7 mouse cellular contexts compared by ENCODE assay signal in the genomic region with DNA sequence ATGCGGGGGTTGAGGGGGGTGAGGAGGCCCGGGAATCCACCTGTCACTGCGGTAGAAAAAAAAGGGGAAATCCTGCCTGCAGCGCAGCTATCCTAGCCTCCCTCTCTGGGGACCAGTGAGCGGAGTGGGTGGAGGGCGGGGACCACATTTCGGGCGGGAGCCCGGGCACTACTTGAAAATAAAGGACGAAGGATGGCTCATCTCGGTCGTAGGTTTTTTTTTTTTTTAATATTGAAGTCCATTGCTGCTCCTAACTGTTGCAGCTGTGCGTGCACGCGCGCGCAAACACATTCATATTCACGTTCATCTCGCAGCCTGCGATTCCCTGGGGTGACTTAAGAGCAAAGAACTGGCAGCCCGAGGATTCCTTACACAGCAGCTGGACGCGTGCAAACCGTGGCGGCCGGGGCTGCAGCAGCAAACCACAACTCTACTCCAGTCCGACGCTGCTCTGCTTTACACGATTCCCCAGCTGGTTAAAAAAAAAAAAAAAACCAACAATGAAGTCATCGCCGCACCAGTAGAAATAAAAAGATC. TPM values are rescaled to one million over a fixed set of nuclear protein-coding genes. Genes with fewer than 3 reads are reported as not detected.
DNase-seq lines count a peak whose midpoint lies in the region; TF ChIP-seq lines count a peak whose summit lies in the region.

No protein-coding gene starts in this region.

- peak overlapping the region in 2 of 3 experiments; percentile 60 for H3K4me3 ChIP-seq in CH12.LX (replicated peaks in 1 of 3; ENCODE audit: low read depth in 2 of 3, low read length in 2 of 3, poor library complexity in 1 of 3)
- peak overlapping the region; percentile 77 to 87 for H3K4me3 ChIP-seq in MEL (ENCODE audit: control insufficient read depth in 1 of 2, insufficient read depth in 1 of 2, low read depth in 2 of 2, low read length in 2 of 2)
- peak overlapping the region; percentile 67 for H3K4me3 ChIP-seq in forebrain, embryonic 10.5 days
- peak overlapping the region; percentile 55 for H3K4me3 ChIP-seq in macrophage (ENCODE audit: inconsistent target)

- H3K36me3 ChIP-seq in CH12.LX (replicated peaks in 1 of 2; ENCODE audit: control insufficient read depth in 1 of 2, insufficient read depth in 1 of 2, low read length in 1 of 2) (no peaks in the 10 kb centered on the region), MEL (ENCODE audit: control insufficient read depth in 1 of 2, insufficient read depth in 2 of 2, low read length in 2 of 2) (peaks cover 0 to 10% of the 10 kb centered on the region in 2 experiments; a peak in 2 of 4 replicates), macrophage (ENCODE audit: inconsistent target) (no peaks in the 10 kb centered on the region)
- H3K36me3 ChIP-seq in forebrain, embryonic 10.5 days (replicated peaks) = no peaks in the 10 kb centered on the region
- H3K36me3 ChIP-seq in splenic B cell, adult 2 months (ENCODE audit: control insufficient read depth, insufficient read depth, low read length, poor library complexity, severe bottlenecking) = no peaks in the 10 kb centered on the region

- no peak for TF ChIP-seq CTCF in CH12.LX (conservative IDR thresholded peaks at IDR 0.05 in 1 of 2, IDR thresholded peaks at IDR 0.05 in 1 of 2; ENCODE audit: low read depth in 2 of 2, low read length in 2 of 2)
- no peak for TF ChIP-seq CTCF in MEL (IDR thresholded peaks at IDR 0.05 in 2 of 3, conservative IDR thresholded peaks at IDR 0.05 in 1 of 3; ENCODE audit: control insufficient read depth in 1 of 3, insufficient read depth in 1 of 3, low read depth in 2 of 3, low read length in 3 of 3, poor library complexity in 1 of 3, severe bottlenecking in 1 of 3)

- DNase-seq in CH12.LX (ENCODE audit: extremely low read depth) = peak; percentile 59
- no peak for DNase-seq in MEL (ENCODE audit: low read depth, low spot score)
- DNase-seq in forebrain, embryonic 10.5 days (ENCODE audit: extremely low spot score, low spot score) = no peak
- peak; percentile 46 to 51 for DNase-seq in heart, postnatal 10 days
- DNase-seq in layer of hippocampus, adult 9-11 months = peak; percentile 60
- DNase-seq in splenic B cell, adult 2 months (ENCODE audit: low read depth, low spot score) = peak; percentile 77

- no peak for TF ChIP-seq RAD21 in CH12.LX (IDR thresholded peaks at IDR 0.05; ENCODE audit: low read depth, low read length)
- no peak for TF ChIP-seq RAD21 in MEL (IDR thresholded peaks at IDR 0.05; ENCODE audit: low read depth, low read length)

- H3K4me1 ChIP-seq in CH12.LX (ENCODE audit: control insufficient read depth in 1 of 2, insufficient read depth in 2 of 2) (no peaks in the 10 kb centered on the region), MEL (ENCODE audit: control insufficient read depth in 1 of 2, insufficient read depth in 2 of 2, low read length in 2 of 2) (peaks cover 4 to 9% of the 10 kb centered on the region in 2 experiments; a peak in 3 of 4 replicates)
- peaks cover 23% of the 10 kb centered on the region for H3K4me1 ChIP-seq in forebrain, embryonic 10.5 days

- TF ChIP-seq POLR2A in CH12.LX (IDR thresholded peaks at IDR 0.05; ENCODE audit: low read depth, low read length) (no peak), MEL (IDR thresholded peaks at IDR 0.05; ENCODE audit: control insufficient read depth in 1 of 2, insufficient read depth in 1 of 2, low read depth in 1 of 2, low read length in 2 of 2, poor library complexity in 1 of 2) (no peak)

- no peaks in the 10 kb centered on the region for H3K79me2 ChIP-seq in CH12.LX (replicated peaks; ENCODE audit: control insufficient read depth, extremely low read depth, insufficient read depth, poor library complexity, severe bottlenecking)
- H3K79me2 ChIP-seq in MEL (ENCODE audit: control insufficient read depth, insufficient read depth, low read length, poor library complexity) = no peaks in the 10 kb centered on the region; the same call in 1 of the 2 replicates
- no peaks in the 10 kb centered on the region for H3K79me2 ChIP-seq in macrophage (ENCODE audit: inconsistent target)

- intact Hi-C loops in heart, postnatal 10 days (cut with DNase I) = loop anchor here (5.0 kb wide), 1 partner anchor 37 kb away; no protein-coding TSS in a partner anchor

- 18% methylated on average over 31 of the region's 31 CpGs for WGBS in forebrain, embryonic 10.5 days
- 27% methylated on average over 19 of the region's 31 CpGs for WGBS in macrophage (ENCODE audit: missing documents)

- H3K27ac ChIP-seq in CH12.LX (ENCODE audit: insufficient read depth, low read depth) (no peak overlapping the region), MEL (ENCODE audit: control insufficient read depth, low read depth, low read length) (peak overlapping the region; percentile 56; the same call in 1 of the 2 replicates), macrophage (no peak overlapping the region)
- peak overlapping the region; percentile 85 for H3K27ac ChIP-seq in forebrain, embryonic 10.5 days

- in situ Hi-C loops in CH12.LX (cut with MboI; ENCODE audit: low pct_ligation_motif_present, low pct_unique_long_range_greater_than_20kb, low sequenced_read_pairs) = no loop called here

- peak overlapping the region; percentile 35; the same call in 1 of the 2 replicates for H3K9ac ChIP-seq in CH12.LX (ENCODE audit: insufficient read depth, low read depth)
- peak overlapping the region; percentile 59 for H3K9ac ChIP-seq in MEL (ENCODE audit: control insufficient read depth, low read depth, low read length, poor library complexity, severe bottlenecking)

- H3K4me2 ChIP-seq in CH12.LX (ENCODE audit: insufficient read depth, low read depth, poor library complexity, severe bottlenecking) = peak overlapping the region; percentile 67

- dilution Hi-C loops in CH12.LX (cut with MboI; ENCODE audit: extremely low pct_ligation_motif_present, extremely low pct_unique_long_range_greater_than_20kb, low sequenced_read_pairs) = no loop called here

- TF ChIP-seq EP300 in CH12.LX (IDR thresholded peaks at IDR 0.05; ENCODE audit: low read length) = 0 out of 2 replicates have a peak, but pooled peaks have one; percentile 13
- no peak for TF ChIP-seq EP300 in MEL (IDR thresholded peaks at IDR 0.05; ENCODE audit: low read depth in 1 of 2, low read length in 2 of 2)

- no peaks in the 10 kb centered on the region for H3K27me3 ChIP-seq in CH12.LX (replicated peaks)
- H3K27me3 ChIP-seq in MEL (ENCODE audit: control insufficient read depth in 1 of 2, insufficient read depth in 2 of 2, low read length in 2 of 2) = no peaks in the 10 kb centered on the region
- peaks cover 94% of the 10 kb centered on the region for H3K27me3 ChIP-seq in forebrain, embryonic 10.5 days (ENCODE audit: poor library complexity, severe bottlenecking)
- H3K27me3 ChIP-seq in splenic B cell, adult 2 months (ENCODE audit: control insufficient read depth, insufficient read depth, low read length, poor library complexity, severe bottlenecking) = no peaks in the 10 kb centered on the region

- H3K9me3 ChIP-seq in CH12.LX (replicated peaks; ENCODE audit: low read length) (no peaks in the 10 kb centered on the region), MEL (replicated peaks; ENCODE audit: insufficient read depth, low read length) (no peaks in the 10 kb centered on the region)
- no peaks in the 10 kb centered on the region for H3K9me3 ChIP-seq in forebrain, embryonic 10.5 days

TF ChIP-seq in CH12.LX, 34 proteins besides CTCF, POLR2A, EP300 and RAD21:
- TF ChIP-seq BHLHE40 (IDR thresholded peaks at IDR 0.05; ENCODE audit: low read depth, low read length) (peak; percentile 89), ELF1 (IDR thresholded peaks at IDR 0.05; ENCODE audit: low read depth, low read length) (no peak), ZNF384 (IDR thresholded peaks at IDR 0.05; ENCODE audit: low read depth, low read length) (peak; percentile 84), MAX (IDR thresholded peaks at IDR 0.05; ENCODE audit: low read length) (peak; percentile 44; the same call in 1 of the 2 replicates), ETS1 (conservative IDR thresholded peaks at IDR 0.05; ENCODE audit: low read depth, low read length) (peak; percentile 74), TCF12 (IDR thresholded peaks at IDR 0.05; ENCODE audit: low read depth, low read length) (no peak)
TF ChIP-seq in CH12.LX: peak in this region for 4.

TF ChIP-seq in MEL, 35 proteins besides CTCF, POLR2A, EP300 and RAD21:
- peak; percentile 83 for TF ChIP-seq ZNF384 (IDR thresholded peaks at IDR 0.05; ENCODE audit: low read depth, low read length)
- TF ChIP-seq MAX (IDR thresholded peaks at IDR 0.05; ENCODE audit: low read length) = no peak
- TF ChIP-seq JUND (IDR thresholded peaks at IDR 0.05; ENCODE audit: low read depth, low read length) = no peak
- TF ChIP-seq ZMIZ1 (IDR thresholded peaks at IDR 0.05; ENCODE audit: low read depth, low read length) = no peak
- TF ChIP-seq SIN3A (IDR thresholded peaks at IDR 0.05; ENCODE audit: low read length) = peak; percentile 50; the same call in 1 of the 2 replicates
- 0 out of 2 replicates have a peak, but pooled peaks have one; percentile 26 for TF ChIP-seq ETS1 (IDR thresholded peaks at IDR 0.05; ENCODE audit: low read depth, low read length)
- no peak for TF ChIP-seq ZC3H11A (IDR thresholded peaks at IDR 0.05; ENCODE audit: low read depth, low read length)
- no peak for TF ChIP-seq TAL1 (IDR thresholded peaks at IDR 0.05; ENCODE audit: low read length)
- 0 out of 2 replicates have a peak, but pooled peaks have one; percentile 32 for TF ChIP-seq MYC (IDR thresholded peaks at IDR 0.05; ENCODE audit: low read depth, low read length)
- TF ChIP-seq GABPA (IDR thresholded peaks at IDR 0.05; ENCODE audit: low read depth, low read length) = no peak
TF ChIP-seq in MEL: peak in this region for 4.

RNA-seq across cellular contexts. Expression of a gene that starts 0.7 kb away (rescaled TPM):
- 0.17 and 0.25 TPM in 2 replicates for total RNA-seq in CH12.LX (2012; rRNA removed)
- 0.54 and 0.63 TPM in 2 replicates for total RNA-seq in CH12.LX (2014; rRNA removed)
- 0.29 and 0.30 TPM in 2 replicates for polyA plus RNA-seq in CH12.LX (2012; ENCODE audit: insufficient read length, low read depth)
- total RNA-seq in MEL (2012; rRNA removed) = 1.6 and 1.7 TPM in 2 replicates
- polyA plus RNA-seq in MEL (2012; ENCODE audit: insufficient read depth in 1 of 2, insufficient read length in 2 of 2, low read depth in 1 of 2, low replicate concordance in 2 of 2, missing spikeins in 1 of 2) = 1 to 10 TPM in 1 of 2 experiments, not detected in 1; 2.8 TPM
- 3.0 and 3.2 TPM in 2 replicates for polyA plus RNA-seq in forebrain, embryonic 10.5 days (2016; fragmentation: Nextera tagmentation; extraction: Ambion mirVana)
- 1 to 10 TPM; 7.3 to 7.4 TPM for total RNA-seq in heart, postnatal 10 days (2021)
- 1 to 10 TPM in 16 of 26 experiments, under 1 TPM in 9, not detected in 1; 0.33 to 2.8 (median 1.2) TPM for total RNA-seq in macrophage (2018; cell fraction: chromatin; rRNA removed)
- total RNA-seq in macrophage (2018; cell fraction: cytosol; rRNA removed) = 1 to 10 TPM in 3 of 26 experiments, under 1 TPM in 23; 0.30 to 1.3 (median 0.59) TPM
- 1 to 10 TPM in 14 of 26 experiments, under 1 TPM in 12; 0.17 to 2.2 (median 1.1) TPM for total RNA-seq in macrophage (2018; cell fraction: nucleus; rRNA removed)
- 0.29 to 0.75 TPM (median 0.40 TPM) in 3 replicates for polyA plus RNA-seq in macrophage (2018)

Comparison
In these comparisons a context has a peak if more than half of its experiments do, and no peak if none do; other contexts are left out.
1. DNase-seq: peak in CH12.LX (single experiment), heart, postnatal 10 days (2 of 2), layer of hippocampus, adult 9-11 months (single experiment) and splenic B cell, adult 2 months (single experiment); none in MEL (single experiment) and forebrain, embryonic 10.5 days (single experiment).
2. H3K27ac ChIP-seq: peak in MEL (single experiment) and forebrain, embryonic 10.5 days (single experiment); none in CH12.LX (single experiment) and macrophage (single experiment).
3. Peak in every context shown above with its lines, with median percentiles within 50 percentile points of each other: H3K4me3 ChIP-seq.